Mouse (Mus musculus) heart, postnatal 4 days (tissue): Measurements from ENCODE around the gene Mob3b. TPM values are rescaled to one million over a fixed set of nuclear protein-coding genes. Genes with fewer than 3 reads are reported as not detected.

Experiments
- total RNA-seq, 2 experiments: library from RNA; stranded (reverse); gene quantifications; 2 replicates each; pipeline ENCODE4 v1.2.3; 2021

Mob3b gene
- total RNA-seq, 2 experiments from 2014 or later: 1.5 to 2.0 TPM

Other genes with a start within 250 kb of the Mob3b start
- not detected for gene Ifnk, start 5.4 kb downstream of the Mob3b start, total RNA-seq
- 10 to 100 TPM; 20.7 to 21.9 TPM for gene C9orf72, start 68.7 kb upstream of the Mob3b start, total RNA-seq